Mouse (Mus musculus): ENCODE measurements around the gene Slc5a1. TPM values are rescaled to one million over a fixed set of nuclear protein-coding genes. Genes with fewer than 3 reads are reported as not detected.

The Slc5a1 gene
- polyA plus RNA-seq, 1 experiment from 2014 or later: 5.1 TPM

GRCm38 (mm10) chr5:33203171-33203565 lies 99.1 kb downstream of the Slc5a1 start:
- Histone ChIP-seq H3K4me3 (ENCODE audit: low read length) (no peak overlapping the region), H3K4me2 (replicated peaks; ENCODE audit: low read depth, low read length) (no peak overlapping the region), H3K9me3 (ENCODE audit: control insufficient read depth, low read length) (no peaks in the 10 kb centered on the region), H3K27me3 (ENCODE audit: control insufficient read depth, insufficient read depth, low read length) (no peaks in the 10 kb centered on the region; the same call in 1 of the 2 replicates), H3K4me1 (ENCODE audit: control insufficient read depth, insufficient read depth, low read length) (no peaks in the 10 kb centered on the region), H3K36me3 (ENCODE audit: control insufficient read depth, insufficient read depth, low read length) (no peaks in the 10 kb centered on the region), H3K27ac (ENCODE audit: low read depth, low read length) (no peak overlapping the region), H3K9ac (ENCODE audit: low read depth, low read length) (no peak overlapping the region)
- 76% methylated on average over 6 of the region's 6 CpGs for WGBS
- ATAC-seq (ENCODE audit: low FRiP score, low TSS enrichment): no peak

DNA sequence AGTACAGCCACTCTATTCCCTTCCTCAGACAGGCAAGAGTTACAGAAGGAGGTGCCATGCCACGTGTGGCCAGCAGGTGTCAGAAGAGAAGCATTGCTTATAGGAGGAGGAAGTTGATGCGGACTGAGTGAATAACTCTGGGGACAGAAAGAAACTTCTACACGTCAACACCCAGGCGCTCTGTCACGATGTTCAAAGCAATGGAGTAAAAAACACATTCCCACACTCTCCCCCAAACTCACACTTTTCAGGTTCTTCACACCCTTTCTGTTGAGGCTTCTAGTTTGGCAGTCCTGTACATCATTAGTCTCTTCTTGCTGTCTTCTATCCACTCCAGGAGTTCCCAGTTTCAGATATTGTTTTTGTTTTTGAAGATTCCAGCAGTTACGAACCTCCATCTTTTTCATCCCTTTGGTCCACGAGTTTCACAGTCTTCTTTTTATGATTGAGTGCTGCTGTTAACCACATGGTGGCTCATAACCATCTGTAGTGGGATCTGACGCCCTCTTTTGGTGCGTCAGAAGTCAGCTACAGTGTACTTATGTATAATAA lies 99.7 kb downstream of the Slc5a1 start:
- H3K27ac ChIP-seq (ENCODE audit: low read depth, low read length): no peak overlapping the region
- 15% methylated on average over 9 of the region's 9 CpGs for WGBS
- H3K27me3 ChIP-seq (ENCODE audit: control insufficient read depth, insufficient read depth, low read length): no peaks in the 10 kb centered on the region; the same call in 1 of the 2 replicates
- no peaks in the 10 kb centered on the region for H3K4me1 ChIP-seq (ENCODE audit: control insufficient read depth, insufficient read depth, low read length)
- no peaks in the 10 kb centered on the region for H3K36me3 ChIP-seq (ENCODE audit: control insufficient read depth, insufficient read depth, low read length)
- peak overlapping the region; percentile 41 for H3K4me2 ChIP-seq (replicated peaks; ENCODE audit: low read depth, low read length)
- peak; percentile 84 for ATAC-seq (ENCODE audit: low FRiP score, low TSS enrichment)
- H3K9ac ChIP-seq (ENCODE audit: low read depth, low read length): no peak overlapping the region
- no peaks in the 10 kb centered on the region for H3K9me3 ChIP-seq (ENCODE audit: control insufficient read depth, low read length)
- H3K4me3 ChIP-seq (ENCODE audit: low read length): no peak overlapping the region

- 48% methylated on average over 7 of the region's 7 CpGs for WGBS
- H3K27ac ChIP-seq (ENCODE audit: low read depth, low read length): no peak overlapping the region
- H3K4me1 ChIP-seq (ENCODE audit: control insufficient read depth, insufficient read depth, low read length): no peaks in the 10 kb centered on the region
- ATAC-seq (ENCODE audit: low FRiP score, low TSS enrichment): no peak
- H3K27me3 ChIP-seq (ENCODE audit: control insufficient read depth, insufficient read depth, low read length): no peaks in the 10 kb centered on the region; the same call in 1 of the 2 replicates
- peak overlapping the region; percentile 41; the same call in 1 of the 2 replicates for H3K4me2 ChIP-seq (replicated peaks; ENCODE audit: low read depth, low read length)
- H3K4me3 ChIP-seq (ENCODE audit: low read length): no peak overlapping the region
- H3K9ac ChIP-seq (ENCODE audit: low read depth, low read length): no peak overlapping the region
- H3K36me3 ChIP-seq (ENCODE audit: control insufficient read depth, insufficient read depth, low read length): no peaks in the 10 kb centered on the region
- H3K9me3 ChIP-seq (ENCODE audit: control insufficient read depth, low read length): no peaks in the 10 kb centered on the region
Measured at GRCm38 (mm10) chr5:33204284-33204683, 100.3 kb downstream of the Slc5a1 start.

- Histone ChIP-seq H3K4me1 (ENCODE audit: control insufficient read depth, insufficient read depth, low read length) (no peaks in the 10 kb centered on the region), H3K9me3 (ENCODE audit: control insufficient read depth, low read length) (no peaks in the 10 kb centered on the region), H3K27ac (ENCODE audit: low read depth, low read length) (no peak overlapping the region), H3K9ac (ENCODE audit: low read depth, low read length) (no peak overlapping the region), H3K36me3 (ENCODE audit: control insufficient read depth, insufficient read depth, low read length) (no peaks in the 10 kb centered on the region), H3K4me3 (ENCODE audit: low read length) (no peak overlapping the region), H3K4me2 (replicated peaks; ENCODE audit: low read depth, low read length) (no peak overlapping the region), H3K27me3 (ENCODE audit: control insufficient read depth, insufficient read depth, low read length) (no peaks in the 10 kb centered on the region; the same call in 1 of the 2 replicates)
- WGBS: 91% methylated on average over 7 of the region's 7 CpGs
- ATAC-seq (ENCODE audit: low FRiP score, low TSS enrichment): no peak
Measured at GRCm38 (mm10) chr5:33206328-33206727, 102.3 kb downstream of the Slc5a1 start.

GRCm38 (mm10) chr5:33207136-33207535 lies 103.1 kb downstream of the Slc5a1 start:
- no peaks in the 10 kb centered on the region for H3K9me3 ChIP-seq (ENCODE audit: control insufficient read depth, low read length)
- no peaks in the 10 kb centered on the region for H3K4me1 ChIP-seq (ENCODE audit: control insufficient read depth, insufficient read depth, low read length)
- no peak overlapping the region for H3K4me2 ChIP-seq (replicated peaks; ENCODE audit: low read depth, low read length)
- H3K4me3 ChIP-seq (ENCODE audit: low read length): no peak overlapping the region
- no peak overlapping the region for H3K27ac ChIP-seq (ENCODE audit: low read depth, low read length)
- no peak overlapping the region for H3K9ac ChIP-seq (ENCODE audit: low read depth, low read length)
- no peaks in the 10 kb centered on the region for H3K36me3 ChIP-seq (ENCODE audit: control insufficient read depth, insufficient read depth, low read length)
- no peaks in the 10 kb centered on the region; the same call in 1 of the 2 replicates for H3K27me3 ChIP-seq (ENCODE audit: control insufficient read depth, insufficient read depth, low read length)
- no peak for ATAC-seq (ENCODE audit: low FRiP score, low TSS enrichment)
- WGBS: 63% methylated on average over 9 of the region's 9 CpGs

GRCm38 (mm10) chr5:33208533-33209245 lies 104.7 kb downstream of the Slc5a1 start:
- Histone ChIP-seq H3K27me3 (ENCODE audit: control insufficient read depth, insufficient read depth, low read length) (no peaks in the 10 kb centered on the region), H3K4me3 (ENCODE audit: low read length) (no peak overlapping the region), H3K4me1 (ENCODE audit: control insufficient read depth, insufficient read depth, low read length) (no peaks in the 10 kb centered on the region), H3K36me3 (ENCODE audit: control insufficient read depth, insufficient read depth, low read length) (no peaks in the 10 kb centered on the region), H3K9ac (ENCODE audit: low read depth, low read length) (no peak overlapping the region), H3K4me2 (replicated peaks; ENCODE audit: low read depth, low read length) (no peak overlapping the region), H3K9me3 (ENCODE audit: control insufficient read depth, low read length) (no peaks in the 10 kb centered on the region), H3K27ac (ENCODE audit: low read depth, low read length) (no peak overlapping the region)
- WGBS: 78% methylated on average over 14 of the region's 14 CpGs
- ATAC-seq (ENCODE audit: low FRiP score, low TSS enrichment): no peak

- Histone ChIP-seq H3K9ac (ENCODE audit: low read depth, low read length) (no peak overlapping the region), H3K27ac (ENCODE audit: low read depth, low read length) (no peak overlapping the region), H3K27me3 (ENCODE audit: control insufficient read depth, insufficient read depth, low read length) (no peaks in the 10 kb centered on the region), H3K4me2 (replicated peaks; ENCODE audit: low read depth, low read length) (no peak overlapping the region), H3K4me3 (ENCODE audit: low read length) (no peak overlapping the region), H3K36me3 (ENCODE audit: control insufficient read depth, insufficient read depth, low read length) (no peaks in the 10 kb centered on the region), H3K9me3 (ENCODE audit: control insufficient read depth, low read length) (no peaks in the 10 kb centered on the region), H3K4me1 (ENCODE audit: control insufficient read depth, insufficient read depth, low read length) (no peaks in the 10 kb centered on the region)
- ATAC-seq (ENCODE audit: low FRiP score, low TSS enrichment): no peak
- WGBS: 87% methylated on average over 3 of the region's 3 CpGs
Measured at GRCm38 (mm10) chr5:33210515-33210914, 106.5 kb downstream of the Slc5a1 start.

- Histone ChIP-seq H3K27ac (ENCODE audit: low read depth, low read length) (no peak overlapping the region), H3K27me3 (ENCODE audit: control insufficient read depth, insufficient read depth, low read length) (no peaks in the 10 kb centered on the region), H3K9me3 (ENCODE audit: control insufficient read depth, low read length) (no peaks in the 10 kb centered on the region), H3K4me1 (ENCODE audit: control insufficient read depth, insufficient read depth, low read length) (no peaks in the 10 kb centered on the region), H3K4me2 (replicated peaks; ENCODE audit: low read depth, low read length) (no peak overlapping the region), H3K4me3 (ENCODE audit: low read length) (no peak overlapping the region), H3K36me3 (ENCODE audit: control insufficient read depth, insufficient read depth, low read length) (no peaks in the 10 kb centered on the region), H3K9ac (ENCODE audit: low read depth, low read length) (no peak overlapping the region)
- ATAC-seq (ENCODE audit: low FRiP score, low TSS enrichment): no peak
- WGBS: 86% methylated on average over 5 of the region's 5 CpGs
Measured at GRCm38 (mm10) chr5:33211254-33211653, 107.2 kb downstream of the Slc5a1 start.

Data from kidney, embryonic 14.5 days (tissue).